Mouse (Mus musculus): Measurements from ENCODE around the gene Loxl4.

GRCm38 (mm10) chr19:42660244-42660565 lies 47.6 kb upstream of the Loxl4 start:
- no peak for TF ChIP-seq CTCF (IDR thresholded peaks at IDR 0.05; ENCODE audit: low read depth, low read length)
- no peak for TF ChIP-seq TAL1 (conservative IDR thresholded peaks at IDR 0.05; ENCODE audit: low read depth, low read length)

Measured in G1E (cell line).